Mouse (Mus musculus) limb, embryonic 11.5 days (tissue): ENCODE results near the gene Cmtm4. TPM values are rescaled to one million over a fixed set of nuclear protein-coding genes. Genes with fewer than 3 reads are reported as not detected.

Source experiments
- ATAC-seq: fragments of 200-750 bp; cut with Nextera tagmentation; 2 replicates; pipeline ENCODE4 v1.8.0; 2017; ENCODE audit warnings: low read depth; ENCODE audit not compliant: insufficient number of reproducible peaks, low FRiP score, low TSS enrichment
- DNase-seq: peaks from one replicate; pipeline ENCODE4 v3.0.0-alpha.2; 2015; ENCODE audit warnings: low spot score
- H3K27ac ChIP-seq: fragments of 300-500 bp; sonication (generic); replicated peaks from 2 replicates; pipeline ENCODE4 v1.5.1; 2014; ENCODE audit warnings: low read depth, mild to moderate bottlenecking, low read length
- H3K27me3 ChIP-seq: fragments of 300-500 bp; sonication (generic); 2 replicates; pipeline ENCODE4 v1.6.1; 2014; ENCODE audit warnings: mild to moderate bottlenecking, low read length, mixed read lengths; ENCODE audit not compliant: control insufficient read depth, insufficient read depth
- H3K36me3 ChIP-seq: fragments of 300-500 bp; sonication (generic); 2 replicates; pipeline ENCODE4 v1.6.1; 2014; ENCODE audit warnings: mild to moderate bottlenecking, low read length, moderate library complexity, mixed read lengths; ENCODE audit not compliant: control insufficient read depth, insufficient read depth
- H3K4me1 ChIP-seq: fragments of 300-500 bp; sonication (generic); 2 replicates; pipeline ENCODE4 v1.6.1; 2014; ENCODE audit warnings: low read length, mixed read lengths; ENCODE audit not compliant: control insufficient read depth, insufficient read depth
- H3K4me2 ChIP-seq: fragments of 300-500 bp; sonication (generic); 2 replicates; pipeline ENCODE4 v1.6.1; 2014; ENCODE audit warnings: low read depth, mild to moderate bottlenecking, moderate library complexity; ENCODE audit not compliant: severe bottlenecking
- H3K4me3 ChIP-seq: fragments of 300-500 bp; sonication (generic); 2 replicates; pipeline ENCODE4 v1.5.1; 2014; ENCODE audit warnings: low read depth, low read length
- H3K9ac ChIP-seq: fragments of 300-500 bp; sonication (generic); 2 replicates; pipeline ENCODE4 v1.6.1; 2014; ENCODE audit warnings: mild to moderate bottlenecking, low read length
- H3K9me3 ChIP-seq: fragments of 300-500 bp; sonication (generic); 2 replicates; pipeline ENCODE4 v1.6.1; 2016; ENCODE audit warnings: low read length; ENCODE audit not compliant: control insufficient read depth
- WGBS: fragments of 180-500 bp; shearing (Covaris S2); extraction: QIAGEN DNeasy Blood & Tissue Kit; methylation state at CpG from one replicate; pipeline ENCODE4 v1.1.7; 2014; 5-methylcytosine and 5-hydroxymethylcytosine counted together
- polyA plus RNA-seq: library from polyadenylated mRNA; unstranded; fragments of >200 nt; fragmentation: Nextera tagmentation; extraction: Ambion mirVana; gene quantifications from 2 replicates; pipeline ENCODE4 v1.2.1, GENCODE M21; 2014

The Cmtm4 gene
- polyA plus RNA-seq, 1 experiment from 2014 or later, result 4.1 TPM

DNA sequence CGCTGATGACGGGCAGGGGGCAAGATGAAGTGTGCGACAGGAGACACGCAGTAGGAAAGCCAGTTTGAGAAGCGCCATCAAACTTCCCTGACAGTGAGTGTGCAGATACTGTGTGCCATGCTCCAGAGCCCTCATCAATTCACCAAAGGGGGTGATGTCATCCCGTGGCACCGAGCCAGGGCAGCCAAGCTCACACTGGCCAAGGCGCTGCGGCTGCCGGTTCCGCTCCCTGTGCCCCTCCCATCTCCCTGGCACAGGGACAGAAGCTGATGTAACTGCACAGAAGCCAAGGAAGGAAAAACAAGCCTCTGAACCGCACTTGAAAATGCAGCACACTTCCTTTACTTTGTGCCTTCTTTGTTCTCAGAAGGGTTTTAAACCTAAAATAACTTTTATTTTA lies 40.4 kb upstream of the Cmtm4 start:
- no peak overlapping the region for H3K27ac ChIP-seq
- no peak for DNase-seq
- H3K4me3 ChIP-seq, result no peak overlapping the region
- WGBS, result 97% methylated on average over 12 of the region's 12 CpGs
- H3K4me2 ChIP-seq, result no peak overlapping the region
- peaks cover 54% of the 10 kb centered on the region for H3K36me3 ChIP-seq
- no peak overlapping the region for H3K9ac ChIP-seq
- 0 out of 2 replicates have a peak, but pooled peaks cover under 1% of the 10 kb centered on the region for H3K4me1 ChIP-seq
- no peak for ATAC-seq
- H3K9me3 ChIP-seq, result no peaks in the 10 kb centered on the region
- H3K27me3 ChIP-seq, result no peaks in the 10 kb centered on the region

DNA sequence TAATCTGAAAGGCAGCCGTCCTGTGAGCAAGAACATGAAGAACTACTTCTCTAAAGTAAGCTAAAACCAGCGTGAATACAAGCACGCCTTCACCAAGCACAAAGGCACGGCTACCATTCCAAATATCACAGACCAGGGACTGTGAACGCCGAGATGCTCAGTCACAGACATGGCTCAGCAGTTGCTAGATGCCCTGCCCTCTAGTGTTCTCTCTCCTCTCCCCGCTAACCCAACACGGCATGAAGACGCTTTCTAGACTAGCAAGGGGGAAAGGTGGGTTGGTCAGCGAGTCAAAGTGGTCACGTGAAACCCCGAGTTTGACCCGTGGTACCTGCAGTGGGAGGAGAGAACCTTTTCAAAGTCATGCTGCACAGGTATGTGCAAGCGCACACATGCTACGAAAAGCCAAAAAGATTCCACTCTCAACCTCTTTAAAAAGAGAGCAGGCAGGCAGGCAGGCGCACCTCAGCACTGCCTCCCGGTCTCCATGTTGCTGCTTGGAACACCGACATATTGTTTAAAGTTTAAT lies 39.3 kb upstream of the Cmtm4 start:
- 88% methylated on average over 18 of the region's 18 CpGs for WGBS
- Histone ChIP-seq H3K4me3 (no peak overlapping the region), H3K9me3 (no peaks in the 10 kb centered on the region), H3K4me1 (no peaks in the 10 kb centered on the region), H3K36me3 (peaks cover 60% of the 10 kb centered on the region), H3K27me3 (no peaks in the 10 kb centered on the region), H3K27ac (no peak overlapping the region), H3K9ac (no peak overlapping the region), H3K4me2 (no peak overlapping the region)
- DNase-seq, result no peak
- no peak for ATAC-seq

DNA sequence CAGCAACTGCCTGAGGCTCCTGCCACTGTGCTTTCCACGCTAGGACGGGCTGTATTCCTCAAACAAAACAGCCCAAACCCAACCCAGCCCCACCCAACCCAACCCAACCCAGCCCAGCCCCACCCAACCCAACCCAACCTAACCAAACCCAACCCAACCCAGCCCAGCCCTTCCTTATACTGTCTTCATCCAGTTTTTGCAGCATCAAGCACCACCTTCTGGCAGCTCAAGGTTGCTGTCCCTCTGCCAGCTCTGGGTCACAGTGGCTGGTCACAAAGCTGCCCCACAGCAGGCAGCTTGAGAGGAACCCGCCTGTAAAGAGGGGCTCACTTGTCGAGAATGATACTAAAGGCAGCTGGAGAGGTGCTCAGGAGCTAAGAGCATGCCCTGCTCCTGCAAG lies 38.7 kb upstream of the Cmtm4 start:
- WGBS, result 87% methylated on average over 4 of the region's 4 CpGs
- H3K36me3 ChIP-seq, result peaks cover 58% of the 10 kb centered on the region
- ATAC-seq, result no peak

GRCm38 (mm10) chr8:104433191-104433842 lies 37.7 kb upstream of the Cmtm4 start:
- 94% methylated on average over 5 of the region's 5 CpGs for WGBS
- Histone ChIP-seq H3K4me1 (no peaks in the 10 kb centered on the region), H3K4me3 (no peak overlapping the region)

More for the DNA sequence above, 38.7 kb upstream of the Cmtm4 start:
- no peaks in the 10 kb centered on the region for H3K4me1 ChIP-seq
- no peak overlapping the region for H3K27ac ChIP-seq
- H3K9ac ChIP-seq, result no peak overlapping the region
- H3K4me3 ChIP-seq, result no peak overlapping the region
- H3K4me2 ChIP-seq, result no peak overlapping the region
- no peaks in the 10 kb centered on the region for H3K9me3 ChIP-seq
- H3K27me3 ChIP-seq, result no peaks in the 10 kb centered on the region
- no peak for DNase-seq

GRCm38 (mm10) chr8:104432656-104433055 lies 37.0 kb upstream of the Cmtm4 start:
- no peak for ATAC-seq
- Histone ChIP-seq H3K27me3 (no peaks in the 10 kb centered on the region), H3K4me1 (no peaks in the 10 kb centered on the region), H3K9me3 (no peaks in the 10 kb centered on the region), H3K9ac (no peak overlapping the region), H3K27ac (no peak overlapping the region), H3K4me3 (no peak overlapping the region), H3K36me3 (peaks cover 55% of the 10 kb centered on the region), H3K4me2 (no peak overlapping the region)
- WGBS, result 97% methylated on average over 6 of the region's 6 CpGs
- no peak for DNase-seq

More at GRCm38 (mm10) chr8:104433191-104433842, 37.7 kb upstream of the Cmtm4 start:
- H3K36me3 ChIP-seq, result peaks cover 55% of the 10 kb centered on the region
- ATAC-seq (no peak), DNase-seq (no peak)
- no peaks in the 10 kb centered on the region for H3K9me3 ChIP-seq
- no peak overlapping the region for H3K27ac ChIP-seq
- H3K4me2 ChIP-seq, result no peak overlapping the region
- no peak overlapping the region for H3K9ac ChIP-seq
- H3K27me3 ChIP-seq, result no peaks in the 10 kb centered on the region

GRCm38 (mm10) chr8:104430230-104430629 lies 34.6 kb upstream of the Cmtm4 start:
- H3K9me3 ChIP-seq, result no peaks in the 10 kb centered on the region
- ATAC-seq (no peak), DNase-seq (no peak)
- no peak overlapping the region for H3K27ac ChIP-seq
- 91% methylated on average over 7 of the region's 7 CpGs for WGBS
- H3K4me1 ChIP-seq, result no peaks in the 10 kb centered on the region
- no peak overlapping the region for H3K4me2 ChIP-seq
- H3K27me3 ChIP-seq, result no peaks in the 10 kb centered on the region
- no peak overlapping the region for H3K9ac ChIP-seq
- H3K36me3 ChIP-seq, result peaks cover 45% of the 10 kb centered on the region
- H3K4me3 ChIP-seq, result no peak overlapping the region

GRCm38 (mm10) chr8:104427703-104428102 lies 32.1 kb upstream of the Cmtm4 start:
- H3K9ac ChIP-seq, result no peak overlapping the region
- peaks cover 35% of the 10 kb centered on the region for H3K36me3 ChIP-seq
- WGBS, result 94% methylated on average over 13 of the region's 13 CpGs
- H3K4me3 ChIP-seq, result no peak overlapping the region
- H3K9me3 ChIP-seq, result no peaks in the 10 kb centered on the region
- no peak overlapping the region for H3K4me2 ChIP-seq
- H3K27me3 ChIP-seq, result no peaks in the 10 kb centered on the region
- no peak overlapping the region for H3K27ac ChIP-seq
- no peak for DNase-seq
- ATAC-seq, result no peak
- H3K4me1 ChIP-seq, result no peaks in the 10 kb centered on the region

- Histone ChIP-seq H3K27ac (no peak overlapping the region), H3K4me2 (no peak overlapping the region), H3K4me1 (no peaks in the 10 kb centered on the region), H3K9ac (no peak overlapping the region), H3K4me3 (no peak overlapping the region), H3K27me3 (no peaks in the 10 kb centered on the region), H3K36me3 (peaks cover 36% of the 10 kb centered on the region), H3K9me3 (no peaks in the 10 kb centered on the region)
- no peak for DNase-seq
- ATAC-seq, result no peak
- 94% methylated on average over 6 of the region's 6 CpGs for WGBS
Measured at GRCm38 (mm10) chr8:104422313-104422712, 26.7 kb upstream of the Cmtm4 start.

DNA sequence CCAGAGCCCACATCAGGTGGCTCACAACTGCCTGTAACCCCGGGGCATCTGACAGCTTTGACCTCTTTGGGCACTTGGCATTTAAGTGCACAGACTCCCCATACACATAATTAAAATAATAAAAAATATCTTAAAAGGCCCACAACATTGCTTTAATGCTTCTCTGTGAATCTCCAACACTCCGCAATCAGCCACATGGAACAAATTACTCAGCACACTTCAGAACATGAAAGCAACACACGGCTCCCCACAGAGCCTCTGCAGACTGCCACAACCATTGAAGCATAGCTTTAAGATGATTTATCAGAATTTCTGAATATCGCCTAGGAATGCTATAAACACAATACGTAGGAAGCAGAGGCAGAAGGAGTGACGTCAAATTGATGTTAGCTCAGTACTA lies 20.4 kb upstream of the Cmtm4 start:
- Histone ChIP-seq H3K27ac (no peak overlapping the region), H3K4me3 (no peak overlapping the region), H3K4me1 (no peaks in the 10 kb centered on the region), H3K9ac (no peak overlapping the region), H3K27me3 (no peaks in the 10 kb centered on the region), H3K9me3 (no peaks in the 10 kb centered on the region), H3K36me3 (peaks cover 18% of the 10 kb centered on the region), H3K4me2 (no peak overlapping the region)
- DNase-seq (no peak), ATAC-seq (no peak)
- 79% methylated on average over 6 of the region's 6 CpGs for WGBS
